Mouse (Mus musculus) regulatory T cell (primary cell): ENCODE data around the gene Xbp1.

ENCODE experiments used
- in situ Hi-C: fragments of 300-600 bp; cut with MboI, MseI; formaldehyde crosslinking; loops from one replicate; pipeline ENCODE4 v1.15.1; 2025; ENCODE audit warnings: high pct_unique_total_duplicates

Gene Xbp1

DNA sequence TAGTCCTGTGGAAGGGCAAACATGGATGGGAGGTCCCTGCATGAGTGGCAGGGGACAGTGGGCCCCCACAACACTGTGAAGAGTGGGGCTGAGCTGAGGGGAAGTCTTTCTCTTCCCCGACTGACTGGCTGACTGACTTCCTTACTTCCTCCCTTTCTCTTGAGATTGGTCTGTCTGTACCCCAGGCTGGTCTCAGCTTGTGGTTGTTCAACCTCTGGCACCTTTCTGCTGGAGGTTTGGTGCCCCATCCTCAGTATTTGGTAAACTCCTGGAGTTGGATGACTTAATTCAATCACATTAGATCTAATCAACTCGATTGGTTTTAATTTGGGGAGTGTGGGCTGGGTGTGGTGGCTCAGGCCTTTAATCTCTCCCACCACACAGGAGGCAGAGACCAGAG, 46.0 kb downstream of the Xbp1 start:
- in situ Hi-C loops, result no loop called here

DNA sequence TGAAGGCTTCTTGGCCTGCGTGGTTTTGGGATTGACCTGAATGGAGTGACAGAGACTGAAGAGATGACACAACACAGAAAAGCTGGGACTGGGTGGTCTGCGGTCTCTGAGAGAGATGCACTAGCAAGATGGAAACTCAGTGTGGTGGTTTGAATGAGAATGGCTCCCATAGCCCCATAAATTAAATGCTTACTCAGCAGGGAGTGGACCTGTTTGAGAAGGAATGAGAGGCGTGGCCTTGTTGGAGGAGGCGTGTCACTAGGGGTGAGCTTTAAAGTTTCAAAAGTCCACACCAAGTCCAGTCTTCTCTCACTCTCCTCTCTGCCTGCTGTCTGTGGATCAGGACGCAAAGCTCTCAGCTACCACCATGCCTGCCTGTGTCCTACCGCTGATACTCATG, 47.2 kb downstream of the Xbp1 start:
- in situ Hi-C loops, result no loop called here

DNA sequence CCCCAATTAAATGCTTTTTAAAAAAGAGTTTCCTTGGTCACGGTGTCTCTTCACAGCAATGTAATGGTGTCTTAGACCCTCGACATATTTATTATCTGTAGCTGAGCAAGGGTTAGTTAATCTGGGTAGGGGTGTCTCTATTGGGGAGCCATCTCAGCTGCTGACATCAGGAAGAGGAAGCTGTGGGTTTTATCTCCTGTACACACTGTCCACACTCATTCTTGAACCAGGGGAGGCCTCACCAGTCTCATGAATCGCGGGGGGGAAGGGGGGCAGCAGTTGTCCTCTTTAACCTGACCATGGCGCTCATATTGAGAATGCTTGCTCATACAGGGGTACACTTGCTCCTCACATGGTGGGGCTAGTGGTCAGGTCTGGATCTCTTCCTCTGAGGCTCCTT, 47.6 kb downstream of the Xbp1 start:
- in situ Hi-C loops, result no loop called here

DNA sequence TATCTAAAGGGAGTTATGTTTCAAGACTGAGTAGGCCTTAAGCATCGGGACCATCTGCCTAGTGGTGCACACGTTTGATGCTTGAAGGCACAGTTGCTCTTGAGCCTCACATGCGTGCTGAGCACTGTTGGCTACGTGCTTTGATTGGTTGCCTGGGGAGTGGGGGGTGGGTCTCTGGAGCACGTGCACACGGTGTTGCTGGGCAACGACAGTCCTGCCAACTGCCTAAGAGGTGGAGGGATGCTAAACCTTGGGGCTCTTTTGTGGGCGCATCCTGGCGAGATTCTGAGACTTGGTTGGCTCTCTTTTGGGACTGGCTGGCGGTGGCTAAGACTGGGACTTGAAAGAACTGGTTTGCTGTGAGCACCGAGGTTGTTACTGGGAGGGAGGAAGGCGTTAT, 49.0 kb downstream of the Xbp1 start, which contains the start of gene Ankrd36:
TSS of gene Ankrd36 (plus strand) at position 211 of the 400 bp plus-strand sequence.
- in situ Hi-C loops, result no loop called here

DNA sequence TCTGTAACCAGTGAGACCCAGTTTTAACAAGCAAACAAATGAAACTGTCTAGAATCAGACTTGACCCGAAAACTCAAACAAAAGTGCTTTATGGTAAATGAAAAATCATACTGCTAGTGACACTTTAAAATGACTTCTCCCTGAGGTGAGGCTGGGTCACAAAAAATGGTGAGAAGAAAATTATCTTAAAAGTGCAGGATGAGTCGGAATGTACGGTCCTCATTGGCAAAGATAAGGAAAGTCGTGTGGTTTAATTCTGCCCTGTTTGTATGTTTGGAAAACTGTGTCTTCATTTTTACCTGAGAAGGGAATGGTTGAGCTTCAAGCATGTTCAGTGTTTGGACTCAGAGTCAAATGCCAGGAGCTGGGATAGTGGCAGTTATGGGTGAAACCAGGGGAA, 51.4 kb downstream of the Xbp1 start:
- in situ Hi-C loops, result no loop called here

DNA sequence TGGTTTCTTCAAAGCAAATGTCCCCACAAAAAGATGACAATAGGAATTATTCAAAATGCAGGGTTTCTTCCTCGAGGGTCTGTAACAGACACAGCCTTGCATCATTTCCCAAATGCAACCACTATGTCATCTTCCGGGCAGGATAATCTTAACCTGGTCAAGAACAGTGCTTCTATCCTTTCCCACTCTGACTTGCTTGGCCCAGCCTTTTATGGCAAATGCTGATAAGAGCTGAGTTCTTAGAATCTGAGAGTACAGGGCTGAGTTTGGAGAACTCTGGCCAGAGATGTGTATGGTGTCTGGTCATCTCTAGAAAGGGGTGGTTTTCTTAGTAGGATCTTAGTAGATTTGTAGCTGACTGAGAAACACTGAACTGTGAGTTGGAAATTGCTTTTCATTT, 53.4 kb downstream of the Xbp1 start:
- in situ Hi-C loops, result no loop called here

DNA sequence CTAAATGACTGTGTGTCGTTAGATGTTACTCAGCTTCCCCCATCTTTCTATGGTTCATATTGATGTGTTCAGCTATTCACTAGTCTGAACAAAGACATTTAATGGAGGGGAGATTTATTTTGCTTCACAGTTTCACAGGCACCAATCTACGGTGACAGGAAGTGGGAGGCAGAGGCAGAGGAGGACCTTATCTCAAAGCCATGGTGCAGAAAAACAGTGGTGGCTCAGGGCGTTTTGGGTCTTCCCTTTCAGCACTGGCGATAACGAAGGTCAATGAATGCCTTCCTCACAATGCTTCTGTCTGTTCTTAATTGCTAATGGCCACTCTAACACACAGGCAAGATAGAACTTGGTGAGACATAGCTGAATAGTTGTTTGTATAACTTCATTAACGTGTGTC, 54.6 kb downstream of the Xbp1 start:
- in situ Hi-C loops, result no loop called here
